Mouse (Mus musculus): ENCODE measurements at regions not wholly inside any gene's neighbourhood (a gene's known extent, or its start where the extent isn't known, plus 50 kb on each side); places are given as distances from the start of the nearest gene placed in this dataset.

DNA sequence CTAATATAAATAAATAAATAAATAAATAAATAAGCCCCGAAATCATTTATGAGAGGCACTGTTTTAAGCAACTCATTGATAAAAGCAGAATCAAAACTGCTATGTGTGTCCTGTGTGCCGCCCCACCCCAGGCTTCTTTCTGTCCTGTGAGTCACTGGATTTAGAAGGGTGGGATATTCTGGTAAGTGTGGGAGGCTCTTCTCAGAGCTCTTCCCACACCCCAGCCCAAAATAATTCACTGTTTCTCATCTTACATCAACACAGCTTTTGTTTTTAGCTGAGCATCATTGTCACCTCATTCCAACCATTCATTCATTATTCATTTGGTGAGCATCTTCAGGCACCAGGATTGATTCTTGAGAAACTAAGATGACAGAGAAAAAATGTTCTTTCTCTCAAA lies 118.4 kb downstream of the Barx2 start:
- DNase-seq (ENCODE audit: low spot score), result no peak

DNA sequence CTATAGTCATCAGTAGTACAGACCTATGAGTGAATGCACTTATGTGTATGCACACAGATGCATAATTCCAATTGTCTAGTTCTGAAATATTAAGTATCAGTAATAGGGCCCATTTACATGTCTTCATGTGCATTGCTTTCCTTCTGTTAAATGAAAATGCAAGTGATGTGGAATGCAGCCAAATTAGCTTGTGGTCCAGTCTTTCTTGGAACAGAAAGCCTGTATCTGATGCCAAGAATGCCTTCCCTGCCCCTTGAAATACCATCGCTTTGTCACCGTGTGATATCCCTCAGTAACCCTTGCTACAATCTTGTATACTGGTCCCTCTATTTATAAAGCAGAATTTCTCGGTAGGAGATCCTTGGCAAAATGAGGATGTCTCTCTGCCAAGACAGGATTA lies 137.3 kb downstream of the Barx2 start:
- no peak for DNase-seq (ENCODE audit: low spot score)

DNA sequence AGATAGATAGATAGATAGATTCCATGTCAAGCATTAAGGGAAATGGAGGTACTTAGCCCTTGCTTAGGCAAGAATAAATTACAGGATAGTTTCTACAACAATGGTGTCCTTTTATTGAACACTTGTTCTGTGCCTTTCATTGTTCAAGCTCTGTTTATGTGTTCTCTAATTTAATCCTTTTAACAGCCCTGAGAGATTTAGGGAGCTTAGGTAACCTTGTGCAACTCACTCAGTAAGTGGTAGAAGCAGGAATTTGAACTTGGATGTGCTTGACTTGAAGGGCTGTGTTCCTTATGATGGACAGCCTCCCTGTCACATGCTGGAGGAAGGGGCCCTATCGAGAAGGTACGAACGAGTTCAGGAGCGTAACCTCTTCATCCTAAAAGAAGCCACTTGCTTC lies 147.9 kb downstream of the Barx2 start:
- no peak for DNase-seq (ENCODE audit: low spot score)

DNA sequence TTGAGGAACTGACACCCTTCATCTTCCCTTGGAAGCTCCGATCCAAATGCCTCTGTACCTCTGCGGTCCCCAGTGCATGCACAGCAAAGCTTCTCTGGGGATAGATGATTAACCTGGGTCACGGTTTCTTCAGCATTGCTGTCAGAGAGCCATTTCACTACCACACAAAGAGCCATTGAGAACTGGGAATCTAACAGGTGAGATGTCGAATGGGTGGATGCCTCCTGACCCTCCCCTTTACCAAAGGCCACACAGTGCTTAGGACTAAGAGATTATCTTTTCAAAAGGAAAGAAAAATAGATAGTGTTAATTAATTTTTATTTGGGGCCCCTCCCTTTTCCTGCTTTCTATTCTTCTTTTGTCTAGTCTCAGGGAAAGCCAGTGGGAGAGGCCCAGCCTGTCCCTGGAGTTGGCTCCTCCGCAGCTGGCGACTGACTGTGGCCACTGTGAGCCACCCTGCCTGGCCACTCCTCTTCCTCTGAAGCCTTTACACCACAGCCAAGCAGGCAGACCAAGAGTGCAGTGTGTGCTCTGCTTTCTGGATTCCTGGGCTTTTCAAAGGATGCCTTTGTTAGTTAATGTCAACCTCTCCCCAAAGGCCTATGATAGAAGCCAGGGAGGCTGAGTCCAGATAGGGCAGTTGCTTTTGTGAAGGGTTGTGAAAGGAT lies 155.2 kb downstream of the Barx2 start:
- DNase-seq (ENCODE audit: low spot score), result peak; percentile 51

DNA sequence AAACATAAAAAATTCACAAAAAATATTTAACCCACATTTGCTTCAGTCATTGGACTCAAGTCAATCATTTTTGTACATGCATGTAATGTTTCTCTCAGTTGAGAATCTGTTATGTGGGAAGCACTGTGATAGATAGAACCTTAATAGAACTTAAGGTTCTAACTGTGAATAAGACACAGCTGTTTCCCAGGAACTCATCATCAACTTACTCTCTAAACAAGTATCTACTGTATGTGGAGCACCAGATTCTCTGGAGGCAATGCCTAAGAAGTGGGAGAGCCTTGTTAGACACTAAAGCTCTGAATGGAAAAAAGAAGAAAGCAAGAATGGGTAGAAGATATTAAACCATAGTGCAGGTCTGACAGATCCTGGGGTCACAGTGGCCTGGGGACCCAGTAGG lies 182.8 kb downstream of the Barx2 start:
- no peak for DNase-seq (ENCODE audit: low spot score)

DNA sequence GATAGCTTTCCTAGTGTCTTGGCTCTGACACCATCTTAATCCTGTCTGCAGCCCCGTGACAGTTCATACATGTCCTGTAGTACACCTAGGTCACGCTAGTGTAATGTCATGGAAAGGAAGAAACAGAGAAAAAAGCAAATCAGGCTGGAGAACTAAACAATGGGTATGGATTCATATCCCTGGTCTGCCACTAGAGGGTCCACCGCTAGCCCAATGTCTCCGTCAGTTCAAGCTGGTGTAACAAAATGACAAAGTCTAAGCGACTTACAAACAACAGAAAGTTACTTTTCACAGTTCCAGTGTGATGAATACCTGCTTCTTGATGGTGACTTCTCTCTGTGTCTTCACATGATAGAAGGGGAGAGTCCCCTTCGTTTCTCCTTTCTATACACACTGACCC lies 194.0 kb downstream of the Barx2 start:
- DNase-seq (ENCODE audit: low spot score), result no peak

DNA sequence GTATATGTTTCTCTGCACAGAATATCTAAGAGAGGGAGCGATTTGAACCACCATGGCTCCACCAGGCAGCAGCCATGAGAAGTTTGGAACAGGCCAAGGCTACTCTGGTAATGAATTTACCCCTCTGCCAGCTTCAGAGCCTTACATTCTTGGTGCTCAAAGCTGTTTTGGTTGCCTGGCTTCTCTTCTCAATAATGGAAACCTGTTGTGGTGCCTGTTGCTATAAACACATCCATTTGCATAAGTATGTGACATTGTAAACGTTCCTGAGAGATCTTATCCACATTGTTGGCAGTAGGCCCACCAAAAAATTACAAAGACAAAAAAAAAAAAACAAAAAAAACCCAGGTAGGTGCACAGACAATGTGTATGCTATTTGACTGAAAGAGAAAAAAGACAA lies 203.2 kb downstream of the Barx2 start:
- DNase-seq (ENCODE audit: low spot score), result no peak

DNA sequence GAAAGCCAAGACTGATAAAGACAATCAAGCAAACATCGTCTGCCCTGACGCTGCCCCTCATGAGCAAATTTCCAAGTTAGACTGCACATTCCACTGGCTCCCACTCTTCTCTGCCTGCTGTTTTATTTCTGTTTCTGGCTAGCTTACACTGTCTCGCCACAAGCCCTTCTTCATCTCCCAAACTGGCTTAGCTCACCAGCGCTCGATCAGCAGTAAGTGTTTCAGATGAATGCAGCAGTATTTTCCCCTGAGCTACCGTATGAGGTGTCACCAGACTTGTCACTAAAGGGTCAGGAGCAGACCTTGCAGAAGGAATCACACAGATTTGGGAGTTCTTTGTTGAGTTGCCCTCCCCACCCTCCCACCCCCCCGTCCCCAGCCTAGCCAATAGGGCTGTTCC lies 206.6 kb downstream of the Barx2 start:
- no peak for DNase-seq (ENCODE audit: low spot score)

DNA sequence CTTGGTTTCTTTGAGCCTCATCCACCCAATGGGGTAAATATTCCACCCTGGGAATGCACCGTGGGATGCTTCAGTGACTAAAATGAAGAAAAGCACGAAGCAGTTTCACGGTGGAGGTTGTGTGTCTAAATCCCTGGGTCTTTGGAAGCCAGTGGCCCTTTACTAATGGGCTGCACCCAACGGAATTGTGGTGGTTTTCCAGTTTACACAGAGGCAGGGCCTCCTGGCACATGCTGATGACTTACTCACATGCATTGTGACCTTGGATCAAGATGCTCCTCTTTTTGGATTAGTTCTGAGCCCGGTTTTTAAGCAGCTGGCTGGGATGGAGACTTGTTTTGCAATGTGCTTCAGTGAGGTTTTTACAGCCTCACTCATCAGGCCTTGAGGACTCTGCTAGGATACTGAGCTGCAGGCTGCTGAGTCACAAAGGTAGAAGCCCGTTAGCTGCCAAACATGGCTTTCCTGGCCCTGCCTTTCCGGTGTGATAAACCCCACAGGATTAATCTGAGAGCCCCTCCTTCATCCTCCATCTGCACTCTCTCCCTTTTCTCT lies 222.3 kb downstream of the Barx2 start:
- DNase-seq (ENCODE audit: low spot score), result no peak

DNA sequence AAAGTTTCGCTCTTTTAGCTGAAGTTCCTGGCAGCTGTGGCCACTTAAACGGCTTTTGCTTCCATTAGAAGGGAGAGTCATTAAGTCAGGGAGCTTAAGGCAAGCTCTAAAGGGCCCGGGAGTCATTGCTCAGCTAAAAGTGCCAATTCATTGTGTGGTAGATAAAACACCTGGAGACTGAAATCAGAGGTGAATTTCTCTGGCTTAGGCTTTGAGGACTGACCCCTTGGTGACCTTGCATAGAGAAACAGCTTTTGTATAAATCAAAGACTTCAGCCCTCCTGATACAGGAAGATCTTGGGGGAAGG lies 224.1 kb upstream of the Tmem45b start:
- no peak for DNase-seq (ENCODE audit: low spot score)

DNA sequence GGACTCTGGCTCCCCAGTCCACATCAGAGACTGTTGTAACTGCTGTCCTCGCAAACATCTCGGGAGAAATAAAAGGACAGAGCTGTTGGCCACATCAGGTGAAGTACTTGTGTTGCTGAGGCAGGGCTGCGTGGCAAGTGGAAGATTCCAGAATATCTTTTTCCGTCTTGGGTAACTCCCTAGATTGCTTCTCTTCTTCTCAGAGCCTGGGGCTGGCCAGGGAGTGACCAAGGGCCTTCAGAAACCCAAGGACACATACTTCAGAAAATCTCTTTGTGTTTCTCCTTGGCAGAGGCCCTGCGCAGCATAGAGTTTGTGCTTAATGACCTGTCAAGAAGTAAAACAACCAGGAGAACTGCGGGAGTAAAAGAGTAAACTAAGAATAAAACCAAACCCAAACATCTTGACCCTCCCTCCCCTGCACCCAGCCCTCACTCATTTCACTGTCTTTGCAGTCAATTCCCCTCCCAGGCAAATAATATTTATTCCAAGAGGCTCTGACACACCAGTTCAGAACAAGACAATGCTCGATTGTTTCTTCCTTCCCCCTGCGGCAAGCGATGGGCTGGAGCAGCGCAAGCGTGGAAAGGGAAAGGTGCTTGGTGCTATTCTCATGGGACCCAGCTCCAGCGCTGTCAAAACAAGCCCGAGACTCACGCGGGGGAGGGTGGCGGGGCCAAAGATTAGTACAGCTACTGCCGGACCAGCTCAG lies 223.6 kb upstream of the Tmem45b start:
- peak; percentile 77 for DNase-seq (ENCODE audit: low spot score)

DNA sequence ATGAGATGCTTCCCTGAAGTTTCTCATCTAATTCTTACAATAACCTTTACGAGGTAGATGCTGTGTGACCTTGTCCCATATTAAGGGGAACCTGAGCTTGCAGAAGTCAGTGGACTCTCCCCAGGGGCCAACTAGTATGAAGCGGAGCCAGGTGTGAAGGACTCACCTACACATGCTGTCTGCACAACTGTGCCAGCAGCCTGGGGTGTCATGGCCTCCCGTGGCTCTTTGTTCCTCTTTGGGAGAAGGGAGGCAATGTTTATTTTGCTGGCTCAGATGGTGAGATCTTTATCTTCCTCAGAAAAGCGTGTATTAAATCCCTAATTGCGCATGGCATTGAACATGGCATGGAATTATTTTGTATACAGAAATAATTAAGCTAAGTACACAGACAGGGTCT lies 222.2 kb upstream of the Tmem45b start:
- DNase-seq (ENCODE audit: low spot score), result no peak

DNA sequence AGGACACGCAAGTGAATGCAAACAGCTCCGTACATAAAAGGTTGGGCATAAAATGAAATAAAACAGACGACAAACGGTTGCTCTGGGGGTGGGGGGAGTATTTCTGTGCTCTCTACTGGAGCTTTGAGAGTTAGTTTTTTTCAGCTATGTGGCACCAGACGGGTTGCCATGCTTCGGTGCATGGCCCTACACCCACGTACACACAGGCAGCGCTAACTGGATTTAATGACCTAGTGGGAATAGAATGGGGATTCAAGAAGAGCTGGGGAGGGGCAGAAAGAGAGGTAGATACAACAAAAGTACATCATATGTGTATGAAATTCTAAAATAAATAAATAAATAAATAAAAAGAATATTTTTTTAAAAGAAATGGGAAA lies 220.5 kb upstream of the Tmem45b start:
- no peak for DNase-seq (ENCODE audit: low spot score)

DNA sequence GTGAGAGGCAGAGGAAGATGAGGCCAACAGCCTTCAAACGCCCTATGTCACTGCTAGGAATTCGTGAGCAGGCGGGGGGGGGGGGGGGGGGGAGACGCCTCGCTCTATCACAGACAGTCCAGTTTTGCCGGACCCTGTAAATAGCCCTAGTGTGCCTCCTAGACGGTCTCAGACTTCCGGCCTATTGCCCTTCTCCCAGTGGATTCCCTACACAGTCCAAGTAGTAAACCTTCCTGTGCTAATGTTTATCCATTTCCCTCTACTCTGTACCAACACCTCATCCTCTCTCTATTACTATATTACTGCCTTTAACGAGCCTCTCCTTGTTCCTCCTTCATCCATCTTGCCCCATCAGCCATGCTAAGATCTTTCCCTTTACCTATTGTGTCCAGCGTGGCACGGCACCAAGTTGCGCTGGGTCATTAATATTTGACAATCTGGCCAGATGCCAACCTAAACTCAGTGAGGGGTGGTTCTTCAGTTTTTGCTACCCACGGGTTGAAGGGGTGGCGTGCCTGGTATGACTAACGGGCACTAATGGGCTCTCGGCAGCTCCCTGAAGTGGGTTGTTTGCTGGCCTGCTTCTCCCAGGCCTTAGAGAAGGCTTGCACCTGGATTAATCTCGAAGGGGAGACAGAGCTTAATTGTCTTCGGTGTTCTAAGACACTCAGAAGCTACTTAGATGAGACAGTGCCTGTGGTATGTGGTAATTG lies 220.0 kb upstream of the Tmem45b start:
- no peak for DNase-seq (ENCODE audit: low spot score)

DNA sequence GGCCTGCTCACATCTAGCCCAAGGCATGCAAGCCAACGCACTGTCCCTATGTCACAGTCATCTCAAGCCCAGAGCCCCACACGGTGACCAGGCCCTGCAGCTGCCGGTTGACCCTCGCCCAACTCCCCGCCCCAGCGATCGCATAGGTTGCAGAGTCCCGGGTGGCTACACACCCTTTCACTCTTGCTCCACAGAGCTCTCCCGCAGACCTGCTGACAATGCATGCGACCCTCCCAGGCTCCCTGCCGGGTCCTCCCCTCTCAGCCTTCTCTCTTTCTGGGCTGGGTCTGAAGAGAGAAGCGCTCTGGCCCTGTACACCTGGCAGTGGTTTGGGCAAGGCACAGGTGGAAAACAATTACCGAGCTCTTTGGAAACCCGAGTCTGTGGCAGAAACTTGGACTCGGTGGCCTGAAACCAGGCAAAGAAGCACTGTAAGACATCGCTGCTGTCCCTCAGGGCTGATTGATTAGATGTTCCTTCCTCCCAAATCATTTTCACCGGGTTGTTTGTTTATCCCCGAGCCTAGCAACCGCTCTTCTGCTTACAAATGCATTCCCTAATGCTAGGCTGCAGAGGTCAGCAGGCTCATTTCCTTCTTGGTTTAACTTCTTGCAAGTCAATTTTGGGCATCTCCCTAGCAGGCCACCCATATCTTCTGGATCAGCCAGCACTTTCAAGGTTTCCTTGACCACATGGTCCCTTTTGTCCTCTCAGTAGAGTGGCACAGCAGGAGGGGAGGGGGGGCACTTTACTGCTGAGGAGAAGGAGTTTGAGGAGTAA lies 219.2 kb upstream of the Tmem45b start:
- DNase-seq (ENCODE audit: low spot score), result no peak

DNA sequence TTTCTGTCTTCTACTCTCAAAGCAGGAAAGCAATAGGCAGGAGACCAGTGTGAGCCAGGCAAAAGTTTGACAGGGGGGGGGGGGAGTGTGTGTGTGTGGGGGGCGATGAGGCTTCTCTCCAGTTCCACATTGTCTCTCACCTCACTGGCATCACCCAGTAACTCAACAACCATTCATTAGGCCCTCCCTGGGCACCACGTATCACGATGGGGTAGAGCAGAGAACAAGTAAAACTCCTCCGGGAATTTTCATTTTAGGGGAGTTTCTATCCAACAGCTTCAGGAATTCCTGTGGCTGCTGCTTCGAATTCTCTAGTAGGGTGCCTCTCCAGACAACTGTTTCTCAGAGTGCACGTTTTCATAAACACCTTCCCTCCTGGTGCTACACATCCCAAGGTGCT lies 218.6 kb upstream of the Tmem45b start:
- DNase-seq (ENCODE audit: low spot score), result no peak

DNA sequence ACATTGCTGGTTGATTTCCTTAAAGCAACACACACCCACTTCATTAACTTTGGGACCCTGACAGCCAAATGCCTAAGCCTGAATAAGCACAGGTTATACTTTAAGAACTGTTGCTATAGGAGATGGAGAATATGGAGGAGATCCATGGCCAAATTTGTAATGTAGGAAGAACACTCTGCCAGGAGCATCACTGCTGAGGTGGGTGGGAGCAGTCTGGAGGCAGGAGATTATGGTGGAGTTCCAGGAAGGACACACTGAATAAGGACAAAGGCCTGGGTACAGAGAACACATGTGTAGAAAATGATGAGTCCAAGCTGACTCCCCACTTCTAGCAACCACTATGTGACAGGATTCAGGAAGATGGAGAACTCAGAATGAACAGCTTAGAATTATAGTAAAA lies 212.9 kb upstream of the Tmem45b start:
- DNase-seq (ENCODE audit: low spot score), result no peak

DNA sequence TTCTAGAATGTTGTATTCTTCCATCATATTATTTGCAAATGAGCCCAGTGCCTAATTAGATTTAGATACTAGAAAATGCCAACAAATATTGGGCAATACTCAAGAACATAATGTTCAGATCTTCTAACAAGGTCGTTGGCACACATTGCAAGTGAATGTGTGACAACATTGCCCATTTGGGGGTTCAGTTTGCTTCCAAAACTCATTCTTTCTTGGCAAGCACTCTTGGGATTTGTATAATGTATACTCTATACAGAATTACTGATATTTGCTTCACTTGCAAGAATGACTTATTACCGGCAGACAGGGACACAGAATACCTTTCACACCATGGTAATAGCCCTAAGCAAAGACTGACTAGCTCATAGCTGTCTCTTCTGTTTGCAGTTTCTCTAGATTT lies 194.8 kb upstream of the Tmem45b start:
- no peak for DNase-seq (ENCODE audit: low spot score)

DNA sequence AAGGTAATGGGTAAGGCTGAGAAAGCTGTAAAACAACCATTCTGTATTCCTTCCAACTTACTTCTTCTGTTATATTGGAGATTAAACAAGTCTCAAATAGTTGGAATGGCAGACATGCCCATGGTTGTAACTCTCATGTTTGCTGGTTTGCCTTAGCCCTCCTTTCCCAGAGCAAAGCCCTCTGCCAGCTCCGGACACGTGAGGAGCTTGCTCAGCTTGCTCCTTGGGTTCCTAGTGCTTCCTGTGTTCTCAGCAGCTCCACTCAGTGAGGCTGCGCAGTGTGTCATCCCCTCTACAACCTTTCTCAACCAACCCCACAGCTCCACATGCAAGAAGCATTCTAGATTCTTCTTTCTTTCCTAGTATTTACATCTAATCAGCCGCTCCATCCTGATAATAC lies 193.3 kb upstream of the Tmem45b start:
- DNase-seq (ENCODE audit: low spot score), result no peak

DNA sequence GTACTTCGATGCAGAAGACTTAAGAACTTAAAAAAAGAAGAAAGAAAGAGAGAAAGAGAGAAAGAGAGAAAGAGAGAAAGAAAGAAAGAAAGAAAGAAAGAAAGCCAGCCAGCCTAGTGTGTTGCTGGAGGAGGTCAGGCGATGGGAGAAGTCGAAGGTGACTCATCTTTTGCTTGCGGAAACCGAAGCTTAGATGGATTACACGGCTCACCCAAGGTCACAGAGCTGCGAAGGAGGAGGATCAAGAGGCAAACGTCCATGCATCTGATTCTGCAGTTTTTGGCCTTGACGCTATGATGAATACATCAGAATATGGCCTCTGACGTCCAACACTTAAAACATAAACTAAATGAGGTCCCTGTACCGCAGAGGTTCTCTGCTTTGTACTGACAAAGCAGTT lies 192.4 kb upstream of the Tmem45b start:
- no peak for DNase-seq (ENCODE audit: low spot score)

DNA sequence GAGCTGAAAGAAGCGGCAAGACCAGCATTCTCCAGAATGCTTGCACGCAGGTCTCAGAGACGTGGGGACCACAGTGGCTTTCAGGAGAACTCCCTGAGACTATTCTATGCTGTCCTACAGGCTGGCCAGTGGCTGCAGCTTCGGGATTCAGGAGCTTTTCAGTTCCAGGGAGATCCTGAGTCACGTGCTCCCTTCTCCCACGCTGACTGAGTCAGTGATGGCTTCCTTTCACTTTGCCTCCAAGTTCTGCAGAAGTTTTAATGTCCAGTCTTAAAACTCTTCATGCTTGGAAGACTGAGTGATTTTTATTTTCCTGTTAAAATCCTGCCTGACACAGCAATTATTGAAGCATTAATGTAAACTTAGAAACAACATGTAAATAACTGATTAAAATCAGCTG lies 190.5 kb upstream of the Tmem45b start:
- no peak for DNase-seq (ENCODE audit: low spot score)

DNA sequence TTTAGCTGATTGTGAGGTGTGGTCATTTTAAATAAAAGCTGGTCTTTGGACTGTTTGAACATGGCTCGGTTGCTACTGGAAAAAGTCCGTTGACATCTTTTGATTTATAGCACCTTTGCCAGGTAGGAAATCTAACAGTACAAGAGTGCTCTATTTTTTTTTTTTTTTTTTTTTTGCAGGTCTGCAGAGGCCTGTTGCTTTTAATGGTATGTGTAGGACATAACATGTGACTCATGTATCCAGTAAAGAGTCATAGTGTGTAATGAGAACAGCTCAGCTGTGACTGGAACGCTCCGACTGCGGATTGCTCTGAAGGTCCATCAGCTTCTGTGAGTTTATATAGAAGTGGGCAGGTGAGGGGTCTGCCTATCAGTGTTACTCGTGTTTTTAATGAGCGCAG lies 190.0 kb upstream of the Tmem45b start:
- no peak for DNase-seq (ENCODE audit: low spot score)

DNA sequence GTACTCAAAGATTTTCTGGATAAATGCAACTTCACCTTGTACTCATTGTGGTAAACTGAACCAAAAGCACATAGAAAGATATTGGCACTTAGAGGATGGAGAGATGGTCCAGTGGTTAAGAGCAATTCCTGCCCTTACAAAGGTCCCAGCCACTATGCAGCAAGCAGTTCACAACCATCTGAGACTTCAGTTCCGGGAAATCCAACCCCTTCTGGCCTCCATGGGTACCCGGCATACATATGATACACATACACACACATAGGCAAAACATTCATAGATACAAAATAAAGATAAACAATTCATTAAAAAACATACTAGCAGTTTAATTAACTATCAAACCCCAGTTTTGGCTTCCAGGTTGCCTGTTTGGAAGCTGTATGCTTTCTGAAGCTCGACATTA lies 189.5 kb upstream of the Tmem45b start:
- no peak for DNase-seq (ENCODE audit: low spot score)
